Mouse (Mus musculus): ENCODE results near the gene Olfr733.

Olfr733 gene

GRCm38 (mm10) chr14:50301422-50301821, at the start of gene Olfr733:
Gene Olfr733, minus strand, starts transcription at chr14:50301522.
- DNase-seq (ENCODE audit: low spot score in 2 of 2), result no peak

DNA sequence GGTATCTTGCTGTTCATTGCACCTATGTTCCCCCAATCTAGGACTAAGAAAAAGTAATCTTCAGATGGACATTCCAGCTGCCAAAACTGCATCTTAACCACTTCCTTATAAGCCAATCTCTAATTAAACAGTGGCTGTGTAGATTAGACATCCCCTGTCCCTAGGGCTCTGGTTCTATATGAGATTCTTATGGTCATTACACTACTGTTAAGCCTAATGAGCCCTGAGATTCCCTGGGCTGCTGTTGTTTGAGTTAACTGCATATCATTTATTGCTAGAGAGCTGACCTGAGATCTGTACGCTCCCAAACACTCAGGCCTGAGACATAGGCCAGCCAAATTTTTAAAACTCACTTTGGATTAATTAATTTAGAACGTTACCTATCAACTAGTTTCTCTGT, 47.5 kb upstream of the Olfr733 start, which contains the start of gene Olfr735:
Gene Olfr735, minus strand, starts transcription at position 77 of the 400 bp plus-strand sequence.
- no peak for DNase-seq (ENCODE audit: low spot score in 2 of 2)

- no peak for DNase-seq (ENCODE audit: low spot score in 2 of 2)
Observed at GRCm38 (mm10) chr14:50326661-50327060, 25.3 kb upstream of the Olfr733 start, which contains the start of gene Olfr734. Gene Olfr734, minus strand, starts transcription at chr14:50326761.

DNA sequence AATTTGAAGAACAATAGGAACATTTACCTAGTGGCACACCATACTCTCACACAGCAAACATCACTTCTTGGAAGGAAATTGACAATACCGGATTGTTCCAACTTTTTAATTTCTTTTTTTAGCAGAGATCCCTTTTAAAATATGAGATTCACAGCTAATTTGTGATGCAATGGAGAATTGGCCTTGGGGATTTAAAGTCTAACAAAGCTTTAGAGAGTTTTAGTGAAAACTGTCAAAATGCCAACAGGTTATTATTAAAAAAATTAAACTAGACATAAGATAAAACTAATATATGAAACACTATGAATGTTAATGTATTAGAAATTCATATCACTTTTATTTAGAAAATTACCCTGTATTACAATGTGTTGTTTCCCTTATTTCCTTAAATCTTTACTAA, 17.2 kb downstream of the Olfr733 start, which contains the start of gene Olfr732:
Gene Olfr732, minus strand, starts transcription at position 101 of the 400 bp plus-strand sequence.
- DNase-seq (ENCODE audit: low spot score in 2 of 2), result no peak
